Mouse (Mus musculus) spleen, adult 2 months (tissue): Measurements from ENCODE around the gene Optc.

Source experiments
- CTCF ChIP-seq: fragments of 200-500 bp; IDR thresholded peaks from 2 replicates; pipeline ENCODE4 v1.5.1; 2011; ENCODE audit warnings: mild to moderate bottlenecking, inconsistent platforms; ENCODE audit not compliant: insufficient read depth, insufficient read length, insufficient replicate concordance; ENCODE audit errors: extremely low read depth
- POLR2A ChIP-seq: fragments of 200-500 bp; IDR thresholded peaks from 2 replicates; pipeline ENCODE4 v1.6.1; 2011; ENCODE audit warnings: low read depth, low read length, inconsistent platforms

GRCm38 (mm10) chr1:133886431-133886830 is 21.4 kb downstream of the Optc start:
- TF ChIP-seq CTCF (no peak), POLR2A (no peak)
